Mouse (Mus musculus) mesoderm, embryonic 11.5 days (tissue): ENCODE results near the gene Dach1.

ENCODE experiments used
- DNase-seq: peaks from one replicate; pipeline ENCODE4 v3.0.0-alpha.2; 2012; ENCODE audit warnings: low read depth, low spot score

Gene Dach1

GRCm38 (mm10) chr14:98108764-98109163 is 60.8 kb downstream of the Dach1 start:
- no peak for DNase-seq

GRCm38 (mm10) chr14:98106208-98106607 is 63.4 kb downstream of the Dach1 start:
- no peak for DNase-seq

- DNase-seq = peak; percentile 42
Observed at GRCm38 (mm10) chr14:98104314-98104955, 65.1 kb downstream of the Dach1 start.

GRCm38 (mm10) chr14:98095229-98095628 is 74.3 kb downstream of the Dach1 start:
- no peak for DNase-seq

GRCm38 (mm10) chr14:98089246-98089645 is 80.3 kb downstream of the Dach1 start:
- no peak for DNase-seq

- no peak for DNase-seq
Observed at GRCm38 (mm10) chr14:98087355-98087754, 82.2 kb downstream of the Dach1 start.

GRCm38 (mm10) chr14:98086794-98087193 is 82.8 kb downstream of the Dach1 start:
- DNase-seq = no peak

- DNase-seq = no peak
Observed at GRCm38 (mm10) chr14:98085141-98085540, 84.4 kb downstream of the Dach1 start.

- DNase-seq = no peak
Observed at GRCm38 (mm10) chr14:98084720-98085119, 84.8 kb downstream of the Dach1 start.

- DNase-seq = no peak
Observed at GRCm38 (mm10) chr14:98083419-98083818, 86.1 kb downstream of the Dach1 start.

GRCm38 (mm10) chr14:98080014-98080413 is 89.6 kb downstream of the Dach1 start:
- DNase-seq = no peak

GRCm38 (mm10) chr14:98077996-98078395 is 91.6 kb downstream of the Dach1 start:
- DNase-seq = no peak

GRCm38 (mm10) chr14:98073421-98074080 is 96.0 kb downstream of the Dach1 start:
- no peak for DNase-seq

- peak; percentile 13 for DNase-seq
Observed at GRCm38 (mm10) chr14:98072647-98073420, 96.7 kb downstream of the Dach1 start.

- DNase-seq = peak; percentile 20
Observed at GRCm38 (mm10) chr14:98071877-98072276, 97.7 kb downstream of the Dach1 start.

- peak; percentile 28 for DNase-seq
Observed at GRCm38 (mm10) chr14:98067273-98067905, 102.2 kb downstream of the Dach1 start.

- DNase-seq = peak; percentile 31
Observed at GRCm38 (mm10) chr14:98064190-98064589, 105.4 kb downstream of the Dach1 start.

GRCm38 (mm10) chr14:98049329-98049728 is 120.2 kb downstream of the Dach1 start:
- no peak for DNase-seq

- no peak for DNase-seq
Observed at GRCm38 (mm10) chr14:98048403-98048802, 121.2 kb downstream of the Dach1 start.

GRCm38 (mm10) chr14:98047670-98048069 is 121.9 kb downstream of the Dach1 start:
- DNase-seq = no peak

GRCm38 (mm10) chr14:98046960-98047359 is 122.6 kb downstream of the Dach1 start:
- DNase-seq = peak; percentile 38

- DNase-seq = peak; percentile 51
Observed at GRCm38 (mm10) chr14:98038524-98038923, 131.0 kb downstream of the Dach1 start.
